Mouse (Mus musculus) heart, embryonic 14.5 days (tissue): ENCODE results near the gene Srr. TPM values are rescaled to one million over a fixed set of nuclear protein-coding genes. Genes with fewer than 3 reads are reported as not detected.

Source experiments
- ATAC-seq: fragments of 200-750 bp; cut with Nextera tagmentation; 2 replicates; pipeline ENCODE4 v1.8.0; 2017; ENCODE audit warnings: low read depth, moderate TSS enrichment; ENCODE audit not compliant: insufficient number of reproducible peaks, insufficient read depth, low FRiP score
- H3K27ac ChIP-seq, 2 experiments: fragments of 200-500 bp in 1 of 2; fragments of 300-500 bp in 1 of 2; sonication (generic) in 1 of 2; replicated peaks in 1 of 2; 2 replicates each; pipeline ENCODE4 v1.5.1; 2012 to 2014; ENCODE audit warnings: low read depth in 2 of 2, low read length in 2 of 2, control low read depth in 1 of 2, mild to moderate bottlenecking in 1 of 2, mixed read lengths in 1 of 2; ENCODE audit not compliant: control insufficient read depth in 1 of 2, insufficient read depth in 1 of 2
- H3K27me3 ChIP-seq: fragments of 300-500 bp; sonication (generic); 2 replicates; pipeline ENCODE4 v1.6.1; 2014; ENCODE audit warnings: mild to moderate bottlenecking, low read length, control low read depth; ENCODE audit not compliant: control insufficient read depth, insufficient read depth
- H3K36me3 ChIP-seq: fragments of 300-500 bp; sonication (generic); 2 replicates; pipeline ENCODE4 v1.6.1; 2014; ENCODE audit warnings: mild to moderate bottlenecking, control low read depth, low read length, mixed read lengths; ENCODE audit not compliant: control insufficient read depth, insufficient read depth
- H3K4me1 ChIP-seq, 2 experiments: fragments of 200-500 bp in 1 of 2; fragments of 300-500 bp in 1 of 2; sonication (generic) in 1 of 2; 2 replicates each; pipeline ENCODE4 v1.6.1; 2012 to 2014; ENCODE audit warnings: low read length in 2 of 2, control low read depth in 1 of 2, mixed read lengths in 1 of 2; ENCODE audit not compliant: control insufficient read depth in 2 of 2, insufficient read depth in 2 of 2
- H3K4me2 ChIP-seq: fragments of 300-500 bp; sonication (generic); 2 replicates; pipeline ENCODE4 v1.6.1; 2014; ENCODE audit warnings: mild to moderate bottlenecking, low read length
- H3K4me3 ChIP-seq, 2 experiments: fragments of 200-500 bp in 1 of 2; fragments of 300-500 bp in 1 of 2; sonication (generic) in 1 of 2; 2 replicates each; pipeline ENCODE4 v1.5.1; 2012 to 2014; ENCODE audit warnings: low read length in 2 of 2, mild to moderate bottlenecking in 2 of 2, control low read depth in 1 of 2, low read depth in 1 of 2, moderate library complexity in 1 of 2; ENCODE audit not compliant: control insufficient read depth in 1 of 2, insufficient read depth in 1 of 2
- H3K9ac ChIP-seq: fragments of 300-500 bp; sonication (generic); 2 replicates; pipeline ENCODE4 v1.6.1; 2014; ENCODE audit warnings: mild to moderate bottlenecking, low read length
- H3K9me3 ChIP-seq: fragments of 300-500 bp; sonication (generic); 2 replicates; pipeline ENCODE4 v1.6.1; 2016; ENCODE audit warnings: low read length, control low read depth; ENCODE audit not compliant: control insufficient read depth
- WGBS: fragments of 180-500 bp; shearing (Covaris S2); extraction: QIAGEN DNeasy Blood & Tissue Kit; methylation state at CpG from one replicate; pipeline ENCODE4 v1.1.7; 2014; 5-methylcytosine and 5-hydroxymethylcytosine counted together
- polyA plus RNA-seq: library from polyadenylated mRNA; unstranded; fragments of >200 nt; fragmentation: Nextera tagmentation; extraction: Ambion mirVana; gene quantifications from 2 replicates; pipeline ENCODE4 v1.2.1, GENCODE M21; 2014

The Srr gene
- polyA plus RNA-seq, 1 experiment from 2014 or later = 19.1 TPM

- Histone ChIP-seq H3K9me3 (no peaks in the 10 kb centered on the region), H3K27ac (peak overlapping the region; percentile 95 to 98), H3K36me3 (peaks cover 19% of the 10 kb centered on the region), H3K4me3 (peak overlapping the region; percentile 88 to 95), H3K4me1 (peaks cover 0 to 20% of the 10 kb centered on the region in 2 experiments; a peak in 2 of 4 replicates), H3K27me3 (no peaks in the 10 kb centered on the region), H3K9ac (peak overlapping the region; percentile 95), H3K4me2 (peak overlapping the region; percentile 73)
- no peak for ATAC-seq
- WGBS = 4% methylated on average over 11 of the region's 11 CpGs
Measured at GRCm38 (mm10) chr11:74926388-74927005, 749 bp upstream of the Srr start.

- no peak for ATAC-seq
- WGBS = 66% methylated on average over 4 of the region's 4 CpGs
- H3K4me2 ChIP-seq = no peak overlapping the region
Measured at GRCm38 (mm10) chr11:74924149-74924548, 1.6 kb downstream of the Srr start.

GRCm38 (mm10) chr11:74919249-74919648, 6.5 kb downstream of the Srr start:
- ATAC-seq = no peak
- no peak overlapping the region for H3K4me3 ChIP-seq
- no peaks in the 10 kb centered on the region for H3K27me3 ChIP-seq
- peaks cover 26% of the 10 kb centered on the region for H3K36me3 ChIP-seq
- H3K9ac ChIP-seq = no peak overlapping the region
- H3K4me1 ChIP-seq = peaks cover 0 to 8% of the 10 kb centered on the region in 2 experiments; a peak in 2 of 4 replicates
- WGBS = 68% methylated on average over 6 of the region's 6 CpGs
- no peak overlapping the region for H3K27ac ChIP-seq
- H3K9me3 ChIP-seq = no peaks in the 10 kb centered on the region
- H3K4me2 ChIP-seq = no peak overlapping the region

More at GRCm38 (mm10) chr11:74924149-74924548, 1.6 kb downstream of the Srr start:
- H3K27ac ChIP-seq = no peak overlapping the region
- H3K27me3 ChIP-seq = no peaks in the 10 kb centered on the region
- H3K4me3 ChIP-seq = no peak overlapping the region
- H3K9me3 ChIP-seq = no peaks in the 10 kb centered on the region
- peaks cover 8% of the 10 kb centered on the region for H3K36me3 ChIP-seq
- no peak overlapping the region for H3K9ac ChIP-seq
- peaks cover 0 to 20% of the 10 kb centered on the region in 2 experiments; a peak in 2 of 4 replicates for H3K4me1 ChIP-seq

- 86% methylated on average over 3 of the region's 3 CpGs for WGBS
- Histone ChIP-seq H3K4me1 (peaks cover 0 to 8% of the 10 kb centered on the region in 2 experiments; a peak in 2 of 4 replicates), H3K9me3 (no peaks in the 10 kb centered on the region), H3K9ac (no peak overlapping the region), H3K4me3 (no peak overlapping the region), H3K4me2 (no peak overlapping the region), H3K36me3 (peaks cover 37% of the 10 kb centered on the region), H3K27ac (no peak overlapping the region), H3K27me3 (no peaks in the 10 kb centered on the region)
- ATAC-seq = no peak
Measured at GRCm38 (mm10) chr11:74912492-74912891, 13.3 kb downstream of the Srr start.

- no peaks in the 10 kb centered on the region for H3K4me1 ChIP-seq
- H3K9ac ChIP-seq = no peak overlapping the region
- ATAC-seq = no peak
- no peaks in the 10 kb centered on the region for H3K9me3 ChIP-seq
- no peak overlapping the region for H3K4me3 ChIP-seq
- WGBS = 93% methylated on average over 4 of the region's 4 CpGs
- no peak overlapping the region for H3K27ac ChIP-seq
- H3K27me3 ChIP-seq = no peaks in the 10 kb centered on the region
- no peak overlapping the region for H3K4me2 ChIP-seq
- peaks cover 57% of the 10 kb centered on the region for H3K36me3 ChIP-seq
Measured at GRCm38 (mm10) chr11:74909978-74910377, 15.8 kb downstream of the Srr start.

- WGBS = 81% methylated on average over 12 of the region's 12 CpGs
- Histone ChIP-seq H3K36me3 (peaks cover 69% of the 10 kb centered on the region), H3K4me2 (no peak overlapping the region), H3K4me3 (no peak overlapping the region), H3K4me1 (no peaks in the 10 kb centered on the region), H3K9me3 (no peaks in the 10 kb centered on the region), H3K27me3 (no peaks in the 10 kb centered on the region), H3K9ac (no peak overlapping the region), H3K27ac (no peak overlapping the region)
- ATAC-seq = no peak
Measured at GRCm38 (mm10) chr11:74908618-74909399, 16.9 kb downstream of the Srr start.

GRCm38 (mm10) chr11:74907850-74908249, 17.9 kb downstream of the Srr start:
- Histone ChIP-seq H3K4me2 (no peak overlapping the region), H3K36me3 (peaks cover 79% of the 10 kb centered on the region), H3K4me1 (no peaks in the 10 kb centered on the region), H3K27ac (no peak overlapping the region), H3K9ac (no peak overlapping the region), H3K9me3 (no peaks in the 10 kb centered on the region), H3K27me3 (no peaks in the 10 kb centered on the region), H3K4me3 (no peak overlapping the region)
- no peak for ATAC-seq
- 95% methylated on average over 6 of the region's 6 CpGs for WGBS
